Mouse (Mus musculus) lung, embryonic 16.5 days (tissue): Measurements from ENCODE around the gene Dlec1. TPM values are rescaled to one million over a fixed set of nuclear protein-coding genes. Genes with fewer than 3 reads are reported as not detected.

ENCODE experiments used
- ATAC-seq: fragments of 200-750 bp; cut with Nextera tagmentation; 2 replicates; pipeline ENCODE4 v1.8.0; 2017; ENCODE audit warnings: low read depth, mild to moderate bottlenecking, moderate library complexity
- H3K27ac ChIP-seq: fragments of 300-500 bp; sonication (generic); 2 replicates; pipeline ENCODE4 v1.5.1; 2014; ENCODE audit warnings: mild to moderate bottlenecking, control low read depth, low read length
- H3K27me3 ChIP-seq: fragments of 300-500 bp; sonication (generic); 2 replicates; pipeline ENCODE4 v1.6.1; 2014; ENCODE audit warnings: low read depth, low read length, mixed read lengths; ENCODE audit not compliant: control insufficient read depth, insufficient read depth
- H3K36me3 ChIP-seq: fragments of 300-500 bp; sonication (generic); 2 replicates; pipeline ENCODE4 v1.6.1; 2014; ENCODE audit warnings: low read length; ENCODE audit not compliant: control insufficient read depth, insufficient read depth
- H3K4me1 ChIP-seq: fragments of 300-500 bp; sonication (generic); replicated peaks from 2 replicates; pipeline ENCODE4 v1.6.1; 2014; ENCODE audit warnings: low read length, mixed read lengths; ENCODE audit not compliant: control insufficient read depth, insufficient read depth
- H3K4me2 ChIP-seq: fragments of 300-500 bp; sonication (generic); 2 replicates; pipeline ENCODE4 v1.6.1; 2014; ENCODE audit warnings: low read depth, low read length, control low read depth
- H3K4me3 ChIP-seq: fragments of 300-500 bp; sonication (generic); 2 replicates; pipeline ENCODE4 v1.5.1; 2014; ENCODE audit warnings: mild to moderate bottlenecking, low read length, control low read depth
- H3K9ac ChIP-seq: fragments of 300-500 bp; sonication (generic); 2 replicates; pipeline ENCODE4 v1.6.1; 2014; ENCODE audit warnings: low read length, control low read depth
- H3K9me3 ChIP-seq: fragments of 300-500 bp; sonication (generic); 2 replicates; pipeline ENCODE4 v1.6.1; 2016; ENCODE audit warnings: low read length; ENCODE audit not compliant: control insufficient read depth
- WGBS: fragments of 180-500 bp; shearing (Covaris S2); extraction: QIAGEN DNeasy Blood & Tissue Kit; methylation state at CpG from one replicate; pipeline ENCODE4 v1.1.7; 2014; 5-methylcytosine and 5-hydroxymethylcytosine counted together
- polyA plus RNA-seq: library from polyadenylated mRNA; unstranded; fragments of >200 nt; fragmentation: Nextera tagmentation; extraction: Ambion mirVana; gene quantifications from 2 replicates; pipeline ENCODE4 v1.2.1, GENCODE M21; 2015

Dlec1 gene
- 2.1 and 2.4 TPM in 2 replicates for polyA plus RNA-seq

DNA sequence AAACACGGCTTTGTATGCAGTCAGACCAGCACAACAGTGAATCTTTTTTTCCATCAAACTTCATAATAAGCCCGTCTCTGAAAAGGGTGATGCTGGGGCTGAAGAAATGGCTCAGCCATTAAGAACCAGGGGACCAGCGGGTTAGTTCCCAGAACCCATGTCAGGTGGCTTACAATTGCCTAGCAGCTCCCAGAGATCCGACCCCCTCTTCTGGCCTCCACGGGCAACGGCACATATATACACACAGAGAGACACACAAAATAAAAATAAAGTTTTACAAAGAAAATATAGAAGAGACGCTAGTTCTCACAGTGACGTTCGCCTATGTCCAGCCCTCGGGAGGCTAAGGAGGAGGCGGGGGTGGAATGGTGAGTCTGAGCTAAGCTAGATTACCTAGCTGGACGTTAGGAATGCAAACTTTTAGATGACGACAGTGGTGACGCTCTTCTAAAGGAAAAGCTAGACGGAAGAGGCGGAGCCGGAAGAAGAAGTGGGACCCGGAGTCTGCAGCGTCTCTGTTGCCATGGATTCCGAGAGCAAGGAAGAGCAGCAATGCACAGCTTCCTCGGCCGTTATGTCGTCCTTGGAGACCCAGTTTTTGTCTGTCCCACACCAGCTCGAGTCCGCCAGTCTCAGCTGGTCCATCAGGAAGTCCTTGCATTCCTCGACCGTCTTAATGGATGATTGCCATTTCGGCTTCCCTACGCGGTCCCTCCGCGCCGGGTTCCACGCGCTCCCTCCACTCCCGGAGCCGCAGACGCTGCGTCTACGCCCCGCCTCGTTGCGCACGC, at the start of gene Dlec1:
Gene Dlec1 (plus strand): TSS at position 487 of the 791 bp plus-strand sequence.
- 3% methylated on average over 44 of the region's 44 CpGs for WGBS
- peaks cover 9% of the 10 kb centered on the region for H3K4me1 ChIP-seq
- no peaks in the 10 kb centered on the region for H3K36me3 ChIP-seq
- peak within 1 kb of the TSS; percentile 21; the same call in 1 of the 2 replicates for H3K27ac ChIP-seq
- ATAC-seq, result peak; percentile 88
- peak within 1 kb of the TSS; percentile 51 for H3K9ac ChIP-seq
- peak within 1 kb of the TSS; percentile 93 for H3K4me2 ChIP-seq
- peak within 1 kb of the TSS; percentile 60 for H3K4me3 ChIP-seq
- no peaks in the 10 kb centered on the region for H3K9me3 ChIP-seq
- H3K27me3 ChIP-seq, result no peaks in the 10 kb centered on the region

GRCm38 (mm10) chr9:119053964-119054576, 48.2 kb upstream of the Dlec1 start:
- ATAC-seq, result peak; percentile 22; the same call in 1 of the 2 replicates
- Histone ChIP-seq H3K4me3 (no peak overlapping the region), H3K27ac (0 out of 2 replicates have a peak overlapping the region, but pooled peaks have one; percentile 16), H3K36me3 (no peaks in the 10 kb centered on the region), H3K4me1 (peaks cover 19% of the 10 kb centered on the region), H3K27me3 (no peaks in the 10 kb centered on the region), H3K4me2 (peak overlapping the region; percentile 67; the same call in 1 of the 2 replicates), H3K9me3 (no peaks in the 10 kb centered on the region), H3K9ac (no peak overlapping the region)
- WGBS, result 49% methylated on average over 9 of the region's 9 CpGs

- Histone ChIP-seq H3K4me3 (no peak overlapping the region), H3K4me2 (no peak overlapping the region), H3K36me3 (no peaks in the 10 kb centered on the region), H3K9ac (no peak overlapping the region), H3K4me1 (peaks cover 19% of the 10 kb centered on the region), H3K9me3 (no peaks in the 10 kb centered on the region), H3K27ac (no peak overlapping the region), H3K27me3 (no peaks in the 10 kb centered on the region)
- no peak for ATAC-seq
- 84% methylated on average over 4 of the region's 4 CpGs for whole genome bisulfite sequencing
Measured at GRCm38 (mm10) chr9:119055336-119055735, 46.9 kb upstream of the Dlec1 start.

GRCm38 (mm10) chr9:119058245-119058644, 44.0 kb upstream of the Dlec1 start:
- Histone ChIP-seq H3K36me3 (no peaks in the 10 kb centered on the region), H3K4me3 (no peak overlapping the region), H3K27me3 (no peaks in the 10 kb centered on the region), H3K9ac (no peak overlapping the region), H3K27ac (no peak overlapping the region), H3K4me1 (peaks cover 12% of the 10 kb centered on the region), H3K4me2 (no peak overlapping the region), H3K9me3 (no peaks in the 10 kb centered on the region)
- WGBS, result 66% methylated on average over 7 of the region's 7 CpGs
- no peak for ATAC-seq

DNA sequence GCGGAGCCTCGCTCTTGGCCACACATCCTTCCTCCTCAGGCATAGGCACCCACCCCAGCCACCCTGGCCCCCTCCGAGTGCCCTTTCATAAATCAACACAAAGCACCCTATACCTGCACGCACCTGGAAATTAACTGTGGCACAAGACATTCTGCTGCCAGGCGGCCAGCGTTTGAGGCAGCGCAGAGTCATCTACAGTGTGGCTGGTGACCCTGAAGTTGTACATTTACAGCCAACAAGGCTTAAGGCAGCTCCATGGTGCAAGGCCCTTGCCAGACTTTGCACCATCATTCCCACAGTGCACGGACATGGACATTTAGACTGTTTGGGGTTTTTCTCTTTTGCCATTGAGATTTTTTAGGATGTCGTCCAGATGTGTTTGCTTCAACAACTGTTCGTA, 41.6 kb upstream of the Dlec1 start:
- H3K4me1 ChIP-seq, result peaks cover 6% of the 10 kb centered on the region; the same call in 1 of the 2 replicates
- 84% methylated on average over 10 of the region's 10 CpGs for WGBS
- H3K9me3 ChIP-seq, result no peaks in the 10 kb centered on the region
- H3K4me2 ChIP-seq, result no peak overlapping the region
- no peak for ATAC-seq
- no peaks in the 10 kb centered on the region for H3K36me3 ChIP-seq
- H3K9ac ChIP-seq, result no peak overlapping the region
- no peak overlapping the region for H3K4me3 ChIP-seq
- no peak overlapping the region for H3K27ac ChIP-seq
- H3K27me3 ChIP-seq, result no peaks in the 10 kb centered on the region

- 0 out of 2 replicates have a peak, but pooled peaks have one; percentile 13 for ATAC-seq
- WGBS, result 29% methylated on average over 19 of the region's 19 CpGs
Measured at GRCm38 (mm10) chr9:119063036-119063644, 39.1 kb upstream of the Dlec1 start.

DNA sequence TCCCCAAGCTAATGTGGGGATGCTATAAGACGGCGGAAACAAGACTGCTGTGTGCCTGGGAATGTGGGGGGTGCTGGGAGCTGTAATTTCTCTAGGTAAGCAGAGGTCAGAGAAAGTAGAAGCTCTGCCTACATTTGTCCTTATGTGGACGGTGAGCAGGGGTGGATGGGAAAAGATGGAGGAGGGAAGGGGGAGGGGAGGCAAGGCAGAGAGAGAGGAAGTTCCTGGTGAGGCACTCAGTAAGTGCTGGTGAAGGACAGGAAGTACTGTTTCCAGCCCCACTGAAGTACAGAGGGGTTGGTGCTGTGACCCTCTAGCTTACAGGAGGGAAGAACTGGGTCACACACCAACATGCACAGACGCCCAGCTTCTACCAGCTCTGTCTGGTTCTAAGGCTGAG, 38.0 kb upstream of the Dlec1 start:
- no peak overlapping the region for H3K27ac ChIP-seq
- no peak overlapping the region for H3K9ac ChIP-seq
- 52% methylated on average over 4 of the region's 4 CpGs for WGBS
- H3K36me3 ChIP-seq, result no peaks in the 10 kb centered on the region
- no peak overlapping the region for H3K4me2 ChIP-seq
- H3K9me3 ChIP-seq, result no peaks in the 10 kb centered on the region
- ATAC-seq, result no peak
- peaks cover 10% of the 10 kb centered on the region for H3K4me1 ChIP-seq
- H3K27me3 ChIP-seq, result no peaks in the 10 kb centered on the region
- H3K4me3 ChIP-seq, result no peak overlapping the region

More at GRCm38 (mm10) chr9:119063036-119063644, 39.1 kb upstream of the Dlec1 start:
- Histone ChIP-seq H3K9ac (no peak overlapping the region), H3K4me3 (no peak overlapping the region), H3K4me1 (peaks cover 9% of the 10 kb centered on the region; the same call in 1 of the 2 replicates), H3K9me3 (no peaks in the 10 kb centered on the region), H3K36me3 (no peaks in the 10 kb centered on the region), H3K27ac (no peak overlapping the region), H3K4me2 (peak overlapping the region; percentile 18; the same call in 1 of the 2 replicates), H3K27me3 (no peaks in the 10 kb centered on the region)

GRCm38 (mm10) chr9:119067601-119068000, 34.7 kb upstream of the Dlec1 start:
- Histone ChIP-seq H3K4me3 (no peak overlapping the region), H3K9ac (no peak overlapping the region), H3K9me3 (no peaks in the 10 kb centered on the region), H3K27ac (no peak overlapping the region), H3K4me1 (peaks cover 10% of the 10 kb centered on the region), H3K36me3 (0 out of 2 replicates have a peak, but pooled peaks cover 2% of the 10 kb centered on the region), H3K4me2 (no peak overlapping the region), H3K27me3 (no peaks in the 10 kb centered on the region)
- WGBS, result 4% methylated on average over 6 of the region's 6 CpGs
- ATAC-seq, result peak; percentile 53

DNA sequence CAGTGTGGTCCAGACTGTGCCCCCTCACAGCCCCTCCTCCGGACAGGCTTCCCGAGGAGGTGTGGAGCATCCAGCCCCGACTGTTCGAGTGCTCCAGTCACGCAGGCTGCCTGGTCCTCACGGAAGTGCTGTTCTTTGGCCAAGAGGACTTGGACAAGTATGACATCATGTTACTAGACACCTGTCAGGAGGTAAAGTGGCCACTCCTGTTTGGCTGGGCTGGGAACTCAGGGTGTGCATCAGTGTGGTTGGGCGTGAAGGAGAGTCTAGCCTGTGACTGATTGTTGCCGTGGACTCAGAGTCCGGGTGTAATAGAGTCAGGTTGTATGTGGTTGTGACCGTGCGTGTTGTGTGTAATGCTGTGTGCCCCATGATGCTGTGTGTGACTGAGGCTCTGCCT, 34.0 kb upstream of the Dlec1 start:
- Histone ChIP-seq H3K4me2 (no peak overlapping the region), H3K4me1 (peaks cover 7% of the 10 kb centered on the region), H3K9ac (0 out of 2 replicates have a peak overlapping the region, but pooled peaks have one; percentile 31), H3K27me3 (no peaks in the 10 kb centered on the region), H3K4me3 (no peak overlapping the region), H3K9me3 (no peaks in the 10 kb centered on the region), H3K27ac (no peak overlapping the region), H3K36me3 (0 out of 2 replicates have a peak, but pooled peaks cover 2% of the 10 kb centered on the region)
- 58% methylated on average over 11 of the region's 11 CpGs for WGBS
- peak; percentile 55 for ATAC-seq
